8 mouse cellular contexts compared by ENCODE assay signal in genomic region chr5:145280371-145281143, GRCm38 (mm10). TPM values are rescaled to one million over a fixed set of nuclear protein-coding genes. Genes with fewer than 3 reads are reported as not detected.
DNase-seq lines count a peak whose midpoint lies in the region; ATAC-seq and TF ChIP-seq lines count a peak whose summit lies in the region.

Zscan25 (plus strand) TSS chr5:145280500.

- no peaks in the 10 kb centered on the region for H3K9me3 ChIP-seq in embryonic facial prominence, embryonic 13.5 days
- no peaks in the 10 kb centered on the region for H3K9me3 ChIP-seq in limb, embryonic 12.5 days
- H3K9me3 ChIP-seq in midbrain, embryonic 15.5 days = no peaks in the 10 kb centered on the region

- peak; percentile 97 for ATAC-seq in embryonic facial prominence, embryonic 13.5 days (ENCODE audit: insufficient number of reproducible peaks, insufficient read depth, low FRiP score, low TSS enrichment, low read depth)
- ATAC-seq in limb, embryonic 12.5 days (ENCODE audit: insufficient number of reproducible peaks, insufficient read depth, low FRiP score, low TSS enrichment, low read depth) = peak; percentile 99
- peak; percentile 99 for ATAC-seq in midbrain, embryonic 15.5 days (replicated peaks)

- H3K4me2 ChIP-seq in embryonic facial prominence, embryonic 13.5 days = peak within 1 kb of the TSS; percentile 83
- H3K4me2 ChIP-seq in limb, embryonic 12.5 days = peak within 1 kb of the TSS; percentile 84
- H3K4me2 ChIP-seq in midbrain, embryonic 15.5 days = peak within 1 kb of the TSS; percentile 73

- peaks cover 33% of the 10 kb centered on the region for H3K36me3 ChIP-seq in embryonic facial prominence, embryonic 13.5 days
- H3K36me3 ChIP-seq in kidney, adult 2 months (ENCODE audit: control insufficient read depth, insufficient read depth, low read length) = no peaks in the 10 kb centered on the region
- H3K36me3 ChIP-seq in limb, embryonic 12.5 days = peaks cover 30% of the 10 kb centered on the region
- H3K36me3 ChIP-seq in midbrain, embryonic 15.5 days (replicated peaks) = peaks cover 21% of the 10 kb centered on the region
- H3K36me3 ChIP-seq in spleen, adult 2 months (ENCODE audit: control insufficient read depth, insufficient read depth, low read length) = peaks cover 22% of the 10 kb centered on the region

- peak; percentile 12 for TF ChIP-seq POLR2A in kidney, adult 2 months (IDR thresholded peaks at IDR 0.05; ENCODE audit: low read depth, low read length)
- peak; percentile 44; the same call in 1 of the 2 replicates for TF ChIP-seq POLR2A in spleen, adult 2 months (IDR thresholded peaks at IDR 0.05; ENCODE audit: low read depth, low read length)

- DNase-seq in 3134 (ENCODE audit: extremely low read depth, insufficient read length, low spot score) = peak; percentile 95
- peak; percentile 94 to 96 for DNase-seq in adrenal gland, postnatal 36 days
- peak; percentile 93 to 95 for DNase-seq in heart, adult 18-20 months
- peak; percentile 96 for DNase-seq in kidney, adult 2 months
- DNase-seq in spleen, adult 2 months (ENCODE audit: low read depth in 1 of 2, low spot score in 2 of 2) = peak; percentile 80 to 88

- peak within 1 kb of the TSS; percentile 85 for H3K27ac ChIP-seq in embryonic facial prominence, embryonic 13.5 days
- H3K27ac ChIP-seq in kidney, adult 2 months (ENCODE audit: insufficient read depth, low read depth, low read length) = peak within 1 kb of the TSS; percentile 72
- H3K27ac ChIP-seq in limb, embryonic 12.5 days = peak within 1 kb of the TSS; percentile 81
- H3K27ac ChIP-seq in midbrain, embryonic 15.5 days = peak within 1 kb of the TSS; percentile 87
- H3K27ac ChIP-seq in spleen, adult 2 months (ENCODE audit: insufficient read depth, low read length) = peak within 1 kb of the TSS; percentile 89

- no peak for TF ChIP-seq CTCF in kidney, adult 2 months (conservative IDR thresholded peaks at IDR 0.05; ENCODE audit: insufficient read depth, insufficient read length, low read depth, low read length)
- no peak for TF ChIP-seq CTCF in spleen, adult 2 months (IDR thresholded peaks at IDR 0.05; ENCODE audit: extremely low read depth, insufficient read depth, insufficient read length, insufficient replicate concordance)

- peaks cover 8% of the 10 kb centered on the region; the same call in 1 of the 2 replicates for H3K4me1 ChIP-seq in embryonic facial prominence, embryonic 13.5 days
- no peaks in the 10 kb centered on the region for H3K4me1 ChIP-seq in kidney, adult 2 months (ENCODE audit: control insufficient read depth, insufficient read depth, low read length)
- peaks cover 5% of the 10 kb centered on the region; the same call in 1 of the 2 replicates for H3K4me1 ChIP-seq in limb, embryonic 12.5 days (replicated peaks)
- peaks cover 12% of the 10 kb centered on the region for H3K4me1 ChIP-seq in midbrain, embryonic 15.5 days
- H3K4me1 ChIP-seq in spleen, adult 2 months (ENCODE audit: control insufficient read depth, insufficient read depth, insufficient read length) = no peaks in the 10 kb centered on the region

- under 1% methylated on average over 50 of the region's 50 CpGs for WGBS in embryonic facial prominence, embryonic 13.5 days
- WGBS in kidney, adult 2 months = under 1% methylated on average over 50 of the region's 50 CpGs
- WGBS in limb, embryonic 12.5 days = under 1% methylated on average over 50 of the region's 50 CpGs
- WGBS in midbrain, embryonic 15.5 days = under 1% methylated on average over 50 of the region's 50 CpGs
- 1% methylated on average over 50 of the region's 50 CpGs for WGBS in spleen, adult 2 months

- no peaks in the 10 kb centered on the region for H3K27me3 ChIP-seq in embryonic facial prominence, embryonic 13.5 days
- H3K27me3 ChIP-seq in kidney, adult 2 months (replicated peaks; ENCODE audit: control insufficient read depth, insufficient read depth, low read length) = no peaks in the 10 kb centered on the region
- no peaks in the 10 kb centered on the region for H3K27me3 ChIP-seq in limb, embryonic 12.5 days
- no peaks in the 10 kb centered on the region for H3K27me3 ChIP-seq in midbrain, embryonic 15.5 days (replicated peaks)
- no peaks in the 10 kb centered on the region for H3K27me3 ChIP-seq in spleen, adult 2 months (ENCODE audit: control insufficient read depth, insufficient read depth, low read length)

- H3K9ac ChIP-seq in embryonic facial prominence, embryonic 13.5 days = peak within 1 kb of the TSS; percentile 92
- H3K9ac ChIP-seq in limb, embryonic 12.5 days (replicated peaks) = peak within 1 kb of the TSS; percentile 90
- H3K9ac ChIP-seq in midbrain, embryonic 15.5 days = peak within 1 kb of the TSS; percentile 96

- H3K4me3 ChIP-seq in embryonic facial prominence, embryonic 13.5 days = peak within 1 kb of the TSS; percentile 90
- peak within 1 kb of the TSS; percentile 69 for H3K4me3 ChIP-seq in kidney, adult 2 months (ENCODE audit: insufficient read depth, low read depth, low read length)
- H3K4me3 ChIP-seq in limb, embryonic 12.5 days (replicated peaks) = peak within 1 kb of the TSS; percentile 86
- peak within 1 kb of the TSS; percentile 90 for H3K4me3 ChIP-seq in midbrain, embryonic 15.5 days
- H3K4me3 ChIP-seq in spleen, adult 2 months (ENCODE audit: extremely low read depth, insufficient read depth, insufficient read length) = peak within 1 kb of the TSS; percentile 94

RNA-seq across cellular contexts. Expression of gene Zscan25, which starts in this region (rescaled TPM):
- 10 to 100 TPM; 15.0 to 15.7 TPM for total RNA-seq in adrenal gland, postnatal 36 days (2021)
- 0.80 and 0.83 TPM in 2 replicates for polyA plus RNA-seq in embryonic facial prominence, embryonic 13.5 days (2015; fragmentation: Nextera tagmentation; extraction: Ambion mirVana)
- 10 to 100 TPM; 10.7 to 11.2 TPM for total RNA-seq in heart, adult 18-20 months (2021)
- polyA plus RNA-seq in kidney, adult 2 months (2012; rRNA removed) = 11.0 and 12.5 TPM in 2 replicates
- polyA plus RNA-seq in limb, embryonic 12.5 days (2016; fragmentation: Nextera tagmentation; extraction: Ambion mirVana) = 0.38 and 0.46 TPM in 2 replicates
- 0.43 and 1.2 TPM in 2 replicates for polyA plus RNA-seq in midbrain, embryonic 15.5 days (2015; fragmentation: Nextera tagmentation; extraction: Ambion mirVana)
- polyA plus RNA-seq in spleen, adult 2 months (2012; rRNA removed) = 15.8 and 20.3 TPM in 2 replicates

Comparison
In these comparisons a context has a peak if more than half of its experiments do, and no peak if none do; other contexts are left out.
1. Peak in every context shown above with its lines: DNase-seq, ATAC-seq, H3K4me3 ChIP-seq and H3K27ac ChIP-seq.
2. Peak in ATAC-seq, H3K4me3 ChIP-seq, H3K27ac ChIP-seq, H3K9ac ChIP-seq and H3K4me2 ChIP-seq in embryonic facial prominence, embryonic 13.5 days; RNA of the gene not detected or under 1 TPM.
3. Peak in ATAC-seq, H3K4me3 ChIP-seq, H3K27ac ChIP-seq, H3K9ac ChIP-seq and H3K4me2 ChIP-seq in limb, embryonic 12.5 days; RNA of the gene not detected or under 1 TPM.